Mouse (Mus musculus) adrenal gland, adult (tissue): ENCODE measurements around the gene Faiml.

Source experiments
- DNase-seq, 2 experiments: peaks; one replicate each; pipeline ENCODE4 v3.0.0; 2022 to 2023; ENCODE audit warnings: low spot score in 1 of 2; ENCODE audit not compliant: inconsistent age in 2 of 2

Faiml gene

GRCm38 (mm10) chr9:99180272-99180671 lies 56.8 kb downstream of the Faiml start:
- DNase-seq, result no peak
